Mouse (Mus musculus) B cell, adult 2 months (primary cell): Measurements from ENCODE around the gene Rplp0.
"Not testable (repeated sequence)": the region's sequence is repeated elsewhere in the genome, so short reads cannot be mapped to it uniquely, and the experiment has no call there.

Experiments used
- DNase-seq, 2 experiments: peaks; one replicate each; pipeline ENCODE4 v3.0.0; 2022

Rplp0 gene

GRCm38 (mm10) chr5:115553801-115554420 lies 5.4 kb upstream of the Rplp0 start:
- DNase-seq: no peak

GRCm38 (mm10) chr5:115554536-115555291 lies 4.6 kb upstream of the Rplp0 start:
- DNase-seq: no peak

GRCm38 (mm10) chr5:115556217-115556616 lies 3.0 kb upstream of the Rplp0 start:
- peak; percentile 73 to 75 for DNase-seq

GRCm38 (mm10) chr5:115558182-115558794 lies 979 bp upstream of the Rplp0 start:
- no peak for DNase-seq

GRCm38 (mm10) chr5:115560336-115560905 lies 1.2 kb downstream of the Rplp0 start:
- no peak for DNase-seq

- DNase-seq: no peak
These were observed 4.7 kb downstream of the Rplp0 start for GRCm38 (mm10) chr5:115563771-115564585.

GRCm38 (mm10) chr5:115564737-115565393 lies 5.6 kb downstream of the Rplp0 start, which contains the start of gene Gcn1l1:
Gcn1l1 (plus strand) TSS chr5:115565254.
- peak; percentile 77 to 84 for DNase-seq

- no peak for DNase-seq
These were observed 6.1 kb downstream of the Rplp0 start for GRCm38 (mm10) chr5:115565403-115565802.

- no peak for DNase-seq
These were observed 9.4 kb downstream of the Rplp0 start for GRCm38 (mm10) chr5:115568681-115569080.

GRCm38 (mm10) chr5:115569308-115569707 lies 10.0 kb downstream of the Rplp0 start:
- no peak for DNase-seq

- no peak for DNase-seq
These were observed 10.5 kb downstream of the Rplp0 start for GRCm38 (mm10) chr5:115569721-115570120.

GRCm38 (mm10) chr5:115571086-115571485 lies 11.8 kb downstream of the Rplp0 start:
- no peak for DNase-seq

- DNase-seq: no peak
These were observed 13.6 kb downstream of the Rplp0 start for GRCm38 (mm10) chr5:115572679-115573535.

GRCm38 (mm10) chr5:115574992-115575391 lies 15.7 kb downstream of the Rplp0 start:
- no peak for DNase-seq

- DNase-seq: not testable (repeated sequence)
These were observed 18.4 kb downstream of the Rplp0 start for GRCm38 (mm10) chr5:115577686-115578085.

- DNase-seq: no peak
These were observed 19.7 kb downstream of the Rplp0 start for GRCm38 (mm10) chr5:115578922-115579321.

GRCm38 (mm10) chr5:115579363-115579762 lies 20.1 kb downstream of the Rplp0 start:
- DNase-seq: no peak

GRCm38 (mm10) chr5:115580229-115581001 lies 21.1 kb downstream of the Rplp0 start:
- no peak for DNase-seq

- no peak for DNase-seq
These were observed 22.4 kb downstream of the Rplp0 start for GRCm38 (mm10) chr5:115581662-115582061.

- no peak for DNase-seq
These were observed 26.3 kb downstream of the Rplp0 start for GRCm38 (mm10) chr5:115585616-115586015.
